Mouse (Mus musculus) C2C12 (cell line): Measurements from ENCODE around the gene Arhgdib.

Experiments
- CEBPB ChIP-seq: IDR thresholded peaks from one replicate; pipeline ENCODE4 v1.6.1; 2011; ENCODE audit warnings: low read depth, mild to moderate bottlenecking, control low read depth, moderate library complexity
- CTCF ChIP-seq: IDR thresholded peaks from one replicate; pipeline ENCODE4 v1.5.1; 2011; ENCODE audit not compliant: control insufficient read depth, insufficient read depth, insufficient read length
- FOSL1 ChIP-seq: IDR thresholded peaks from one replicate; pipeline ENCODE4 v1.8.0; 2011; ENCODE audit warnings: mild to moderate bottlenecking, low read length; ENCODE audit not compliant: poor library complexity, insufficient read depth, severe bottlenecking
- MAX ChIP-seq: IDR thresholded peaks from one replicate; pipeline ENCODE4 v1.6.1; 2011; ENCODE audit warnings: mild to moderate bottlenecking, control low read depth
- MYOD1 ChIP-seq: IDR thresholded peaks from one replicate; pipeline ENCODE4 v1.6.1; 2011; ENCODE audit warnings: low read depth; ENCODE audit not compliant: control insufficient read depth, insufficient read length
- MYOG ChIP-seq: IDR thresholded peaks from one replicate; pipeline ENCODE4 v1.6.1; 2011; ENCODE audit not compliant: control insufficient read depth, insufficient read length; ENCODE audit errors: extremely low read depth
- USF1 ChIP-seq: IDR thresholded peaks from one replicate; pipeline ENCODE4 v1.6.1; 2011; ENCODE audit warnings: low read depth, mild to moderate bottlenecking, control low read depth, moderate library complexity

DNA sequence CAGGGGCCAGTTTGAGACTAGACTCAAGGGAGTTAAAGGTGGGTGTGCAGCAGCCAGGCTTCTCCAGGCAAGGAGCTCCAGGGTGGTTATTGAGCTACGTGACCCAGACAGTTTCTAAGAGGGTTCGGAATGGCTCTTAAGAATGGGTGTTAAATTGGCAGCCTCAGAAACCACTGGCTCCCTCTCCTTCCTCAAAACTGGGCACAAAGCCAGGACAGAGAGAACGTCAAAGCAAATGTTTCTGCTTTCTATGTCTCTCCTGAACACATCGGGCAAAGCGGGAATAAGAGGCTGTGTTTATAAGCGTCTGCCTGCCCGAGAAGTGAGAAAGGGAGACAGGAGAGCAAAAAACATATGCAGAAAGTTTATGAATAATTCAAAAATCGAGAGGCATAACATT, 67.1 kb downstream of the Arhgdib start:
- TF ChIP-seq CEBPB: no peak
- TF ChIP-seq FOSL1: no peak
- no peak for TF ChIP-seq CTCF
- no peak for TF ChIP-seq MYOD1
- no peak for TF ChIP-seq MAX
- no peak for TF ChIP-seq USF1
- no peak for TF ChIP-seq MYOG
